Mouse (Mus musculus) lung, embryonic 16.5 days (tissue): ENCODE results near the gene Derl3. TPM values are rescaled to one million over a fixed set of nuclear protein-coding genes. Genes with fewer than 3 reads are reported as not detected.
"Not testable (repeated sequence)": the region's sequence is repeated elsewhere in the genome, so short reads cannot be mapped to it uniquely, and the experiment has no call there.

Experiments used
- ATAC-seq: fragments of 200-750 bp; cut with Nextera tagmentation; 2 replicates; pipeline ENCODE4 v1.8.0; 2017; ENCODE audit warnings: low read depth, mild to moderate bottlenecking, moderate library complexity
- H3K27ac ChIP-seq: fragments of 300-500 bp; sonication (generic); 2 replicates; pipeline ENCODE4 v1.5.1; 2014; ENCODE audit warnings: mild to moderate bottlenecking, control low read depth, low read length
- H3K27me3 ChIP-seq: fragments of 300-500 bp; sonication (generic); 2 replicates; pipeline ENCODE4 v1.6.1; 2014; ENCODE audit warnings: low read depth, low read length, mixed read lengths; ENCODE audit not compliant: control insufficient read depth, insufficient read depth
- H3K36me3 ChIP-seq: fragments of 300-500 bp; sonication (generic); 2 replicates; pipeline ENCODE4 v1.6.1; 2014; ENCODE audit warnings: low read length; ENCODE audit not compliant: control insufficient read depth, insufficient read depth
- H3K4me1 ChIP-seq: fragments of 300-500 bp; sonication (generic); replicated peaks from 2 replicates; pipeline ENCODE4 v1.6.1; 2014; ENCODE audit warnings: low read length, mixed read lengths; ENCODE audit not compliant: control insufficient read depth, insufficient read depth
- H3K4me2 ChIP-seq: fragments of 300-500 bp; sonication (generic); 2 replicates; pipeline ENCODE4 v1.6.1; 2014; ENCODE audit warnings: low read depth, low read length, control low read depth
- H3K4me3 ChIP-seq: fragments of 300-500 bp; sonication (generic); 2 replicates; pipeline ENCODE4 v1.5.1; 2014; ENCODE audit warnings: mild to moderate bottlenecking, low read length, control low read depth
- H3K9ac ChIP-seq: fragments of 300-500 bp; sonication (generic); 2 replicates; pipeline ENCODE4 v1.6.1; 2014; ENCODE audit warnings: low read length, control low read depth
- H3K9me3 ChIP-seq: fragments of 300-500 bp; sonication (generic); 2 replicates; pipeline ENCODE4 v1.6.1; 2016; ENCODE audit warnings: low read length; ENCODE audit not compliant: control insufficient read depth
- WGBS: fragments of 180-500 bp; shearing (Covaris S2); extraction: QIAGEN DNeasy Blood & Tissue Kit; methylation state at CpG from one replicate; pipeline ENCODE4 v1.1.7; 2014; 5-methylcytosine and 5-hydroxymethylcytosine counted together
- polyA plus RNA-seq: library from polyadenylated mRNA; unstranded; fragments of >200 nt; fragmentation: Nextera tagmentation; extraction: Ambion mirVana; gene quantifications from 2 replicates; pipeline ENCODE4 v1.2.1, GENCODE M21; 2015

Derl3 gene
- polyA plus RNA-seq, 1 experiment from 2014 or later: 2.3 TPM

- Histone ChIP-seq H3K4me1 (peaks cover 13% of the 10 kb centered on the region), H3K4me2 (no peak overlapping the region), H3K27ac (no peak overlapping the region), H3K27me3 (no peaks in the 10 kb centered on the region), H3K36me3 (peaks cover 6% of the 10 kb centered on the region), H3K9ac (no peak overlapping the region), H3K4me3 (no peak overlapping the region), H3K9me3 (no peaks in the 10 kb centered on the region)
- 0 out of 2 replicates have a peak, but pooled peaks have one; percentile 19 for ATAC-seq
- WGBS: 40% methylated on average over 5 of the region's 5 CpGs
These were observed 39.1 kb upstream of the Derl3 start for GRCm38 (mm10) chr10:75854096-75854495.

- WGBS: 75% methylated on average over 6 of the region's 6 CpGs
- H3K27ac ChIP-seq: no peak overlapping the region
- no peak for ATAC-seq
These were observed 38.4 kb upstream of the Derl3 start for GRCm38 (mm10) chr10:75854791-75855190.

GRCm38 (mm10) chr10:75855416-75855981, 37.7 kb upstream of the Derl3 start:
- Histone ChIP-seq H3K36me3 (peaks cover 6% of the 10 kb centered on the region), H3K4me1 (peaks cover 15% of the 10 kb centered on the region)

More at GRCm38 (mm10) chr10:75854791-75855190, 38.4 kb upstream of the Derl3 start:
- Histone ChIP-seq H3K9ac (no peak overlapping the region), H3K9me3 (no peaks in the 10 kb centered on the region), H3K4me1 (peaks cover 13% of the 10 kb centered on the region), H3K36me3 (peaks cover 6% of the 10 kb centered on the region), H3K27me3 (no peaks in the 10 kb centered on the region), H3K4me2 (no peak overlapping the region), H3K4me3 (no peak overlapping the region)

GRCm38 (mm10) chr10:75856155-75856907, 36.9 kb upstream of the Derl3 start:
- Histone ChIP-seq H3K9ac (no peak overlapping the region), H3K4me1 (peaks cover 21% of the 10 kb centered on the region), H3K4me2 (no peak overlapping the region), H3K27ac (no peak overlapping the region), H3K27me3 (no peaks in the 10 kb centered on the region), H3K4me3 (no peak overlapping the region), H3K9me3 (no peaks in the 10 kb centered on the region), H3K36me3 (peaks cover 6% of the 10 kb centered on the region)
- ATAC-seq: no peak
- 69% methylated on average over 11 of the region's 11 CpGs for WGBS

More at GRCm38 (mm10) chr10:75855416-75855981, 37.7 kb upstream of the Derl3 start:
- ATAC-seq: no peak
- H3K4me3 ChIP-seq: no peak overlapping the region
- no peaks in the 10 kb centered on the region for H3K27me3 ChIP-seq
- WGBS: 83% methylated on average over 15 of the region's 15 CpGs
- H3K9me3 ChIP-seq: no peaks in the 10 kb centered on the region
- H3K27ac ChIP-seq: no peak overlapping the region
- no peak overlapping the region for H3K4me2 ChIP-seq
- H3K9ac ChIP-seq: no peak overlapping the region

- H3K4me3 ChIP-seq: no peak overlapping the region
- WGBS: 75% methylated on average over 3 of the region's 3 CpGs
- H3K36me3 ChIP-seq: peaks cover 6% of the 10 kb centered on the region
- H3K4me2 ChIP-seq: no peak overlapping the region
- H3K4me1 ChIP-seq: peaks cover 21% of the 10 kb centered on the region
- H3K27ac ChIP-seq: no peak overlapping the region
- no peaks in the 10 kb centered on the region for H3K9me3 ChIP-seq
- no peaks in the 10 kb centered on the region for H3K27me3 ChIP-seq
- no peak overlapping the region for H3K9ac ChIP-seq
- no peak for ATAC-seq
These were observed 36.2 kb upstream of the Derl3 start for GRCm38 (mm10) chr10:75856976-75857375.

- 86% methylated on average over 4 of the region's 4 CpGs for WGBS
- Histone ChIP-seq H3K4me3 (no peak overlapping the region), H3K4me1 (peaks cover 21% of the 10 kb centered on the region), H3K27me3 (no peaks in the 10 kb centered on the region), H3K9me3 (no peaks in the 10 kb centered on the region), H3K27ac (no peak overlapping the region), H3K4me2 (no peak overlapping the region), H3K9ac (no peak overlapping the region), H3K36me3 (peaks cover 6% of the 10 kb centered on the region)
- ATAC-seq: no peak
These were observed 35.6 kb upstream of the Derl3 start for GRCm38 (mm10) chr10:75857598-75857997.

- Histone ChIP-seq H3K4me3 (peak overlapping the region; percentile 71), H3K36me3 (peaks cover 6% of the 10 kb centered on the region), H3K27me3 (no peaks in the 10 kb centered on the region), H3K9ac (peak overlapping the region; percentile 89), H3K4me1 (peaks cover 21% of the 10 kb centered on the region), H3K4me2 (peak overlapping the region; percentile 64), H3K9me3 (no peaks in the 10 kb centered on the region), H3K27ac (peak overlapping the region; percentile 95)
- peak; percentile 76 for ATAC-seq
- WGBS: under 1% methylated on average over 23 of the region's 27 CpGs
These were observed 34.0 kb upstream of the Derl3 start for GRCm38 (mm10) chr10:75859107-75859746.

- under 1% methylated on average over 39 of the region's 46 CpGs for WGBS
- peak within 1 kb of the TSS; percentile 95 for H3K27ac ChIP-seq
- H3K27me3 ChIP-seq, H3K9me3 ChIP-seq, H3K36me3 ChIP-seq: not testable (repeated sequence)
- peaks cover 21% of the 10 kb centered on the region for H3K4me1 ChIP-seq
- H3K9ac ChIP-seq: peak within 1 kb of the TSS; percentile 89
- H3K4me3 ChIP-seq: peak within 1 kb of the TSS; percentile 71
- H3K4me2 ChIP-seq: peak within 1 kb of the TSS; percentile 64
- peak; percentile 98 for ATAC-seq
These were observed 33.3 kb upstream of the Derl3 start, which contains the start of gene Mif for GRCm38 (mm10) chr10:75859786-75860470. TSS of gene Mif (minus strand) at chr10:75860240.

- Histone ChIP-seq H3K4me3 (no peak overlapping the region), H3K9ac (peak overlapping the region; percentile 55; the same call in 1 of the 2 replicates), H3K9me3 (no peaks in the 10 kb centered on the region), H3K27me3 (no peaks in the 10 kb centered on the region), H3K36me3 (peaks cover 6% of the 10 kb centered on the region), H3K27ac (peak overlapping the region; percentile 95), H3K4me1 (peaks cover 21% of the 10 kb centered on the region), H3K4me2 (peak overlapping the region; percentile 64; the same call in 1 of the 2 replicates)
- no peak for ATAC-seq
- whole genome bisulfite sequencing: 30% methylated on average over 7 of the region's 7 CpGs
These were observed 32.5 kb upstream of the Derl3 start for GRCm38 (mm10) chr10:75860746-75861145.
